8 mouse cellular contexts compared by ENCODE assay signal in genomic region chr3:135436901-135437616, GRCm38 (mm10). TPM values are rescaled to one million over a fixed set of nuclear protein-coding genes. Genes with fewer than 3 reads are reported as not detected.
DNase-seq lines count a peak whose midpoint lies in the region; ATAC-seq and TF ChIP-seq lines count a peak whose summit lies in the region.

No protein-coding gene starts in this region.

- peak overlapping the region; percentile 76 for H3K9ac ChIP-seq in heart, embryonic 11.5 days (ENCODE audit: low read depth, low read length)
- peak overlapping the region; percentile 65 for H3K9ac ChIP-seq in ES-Bruce4 (ENCODE audit: low read depth, poor library complexity, severe bottlenecking)
- peak overlapping the region; percentile 61 for H3K9ac ChIP-seq in forebrain, embryonic 12.5 days
- peak overlapping the region; percentile 97 for H3K9ac ChIP-seq in liver, embryonic 15.5 days

- DNase-seq in heart, postnatal 10 days, result no peak
- DNase-seq in adrenal gland, postnatal 14 days, result no peak
- DNase-seq in left cerebral cortex, postnatal 25 days (ENCODE audit: low spot score in 2 of 2), result no peak
- no peak for DNase-seq in kidney, postnatal 4 days

- H3K36me3 ChIP-seq in heart, embryonic 11.5 days (ENCODE audit: control insufficient read depth, insufficient read depth, low read length), result no peaks in the 10 kb centered on the region
- H3K36me3 ChIP-seq in ES-Bruce4 (ENCODE audit: control insufficient read depth, insufficient read depth, low read length, poor library complexity, severe bottlenecking), result peaks cover 19% of the 10 kb centered on the region
- H3K36me3 ChIP-seq in forebrain, embryonic 12.5 days (replicated peaks), result peaks cover 4% of the 10 kb centered on the region
- H3K36me3 ChIP-seq in liver, embryonic 15.5 days (replicated peaks), result peaks cover 17% of the 10 kb centered on the region

- H3K4me2 ChIP-seq in heart, embryonic 11.5 days, result peak overlapping the region; percentile 72
- peak overlapping the region; percentile 93 for H3K4me2 ChIP-seq in forebrain, embryonic 12.5 days
- peak overlapping the region; percentile 81 for H3K4me2 ChIP-seq in liver, embryonic 15.5 days

- H3K27me3 ChIP-seq in heart, embryonic 11.5 days (ENCODE audit: control insufficient read depth, insufficient read depth, low read length), result no peaks in the 10 kb centered on the region
- no peaks in the 10 kb centered on the region for H3K27me3 ChIP-seq in ES-Bruce4 (ENCODE audit: control insufficient read depth, insufficient read depth, low read length, poor library complexity, severe bottlenecking)
- H3K27me3 ChIP-seq in forebrain, embryonic 12.5 days, result no peaks in the 10 kb centered on the region
- H3K27me3 ChIP-seq in liver, embryonic 15.5 days, result no peaks in the 10 kb centered on the region

- H3K4me3 ChIP-seq in heart, embryonic 11.5 days (ENCODE audit: low read depth, low read length), result peak overlapping the region; percentile 95
- peak overlapping the region; percentile 90 for H3K4me3 ChIP-seq in ES-Bruce4 (ENCODE audit: low read depth, low read length)
- peak overlapping the region; percentile 97 for H3K4me3 ChIP-seq in forebrain, embryonic 12.5 days (replicated peaks)
- peak overlapping the region; percentile 87 for H3K4me3 ChIP-seq in liver, embryonic 15.5 days (replicated peaks)

- TF ChIP-seq EP300 in ES-Bruce4 (IDR thresholded peaks at IDR 0.05; ENCODE audit: insufficient read depth, low read depth, low read length), result no peak

- 52% methylated on average over 14 of the region's 14 CpGs for WGBS in heart, embryonic 11.5 days (ENCODE audit: insufficient replicate concordance)
- WGBS in forebrain, embryonic 12.5 days, result 33% methylated on average over 14 of the region's 14 CpGs
- 61% methylated on average over 14 of the region's 14 CpGs for WGBS in liver, embryonic 15.5 days (ENCODE audit: insufficient replicate concordance)

- no peak for TF ChIP-seq POLR2A in ES-Bruce4 (IDR thresholded peaks at IDR 0.05; ENCODE audit: insufficient read depth, low read length)

- H3K4me1 ChIP-seq in heart, embryonic 11.5 days (ENCODE audit: control insufficient read depth, insufficient read depth, low read length), result peaks cover 5% of the 10 kb centered on the region; the same call in 1 of the 2 replicates
- H3K4me1 ChIP-seq in ES-Bruce4 (ENCODE audit: control insufficient read depth, insufficient read depth, low read length), result no peaks in the 10 kb centered on the region
- peaks cover 21% of the 10 kb centered on the region for H3K4me1 ChIP-seq in forebrain, embryonic 12.5 days
- H3K4me1 ChIP-seq in liver, embryonic 15.5 days (replicated peaks), result peaks cover 18% of the 10 kb centered on the region

- no peak for ATAC-seq in heart, embryonic 11.5 days (replicated peaks; ENCODE audit: insufficient number of reproducible peaks, low FRiP score, low TSS enrichment)
- ATAC-seq in forebrain, embryonic 12.5 days (ENCODE audit: low FRiP score), result no peak
- no peak for ATAC-seq in liver, embryonic 15.5 days (ENCODE audit: insufficient read depth)

- H3K9me3 ChIP-seq in heart, embryonic 11.5 days (replicated peaks; ENCODE audit: control insufficient read depth, low read length), result no peaks in the 10 kb centered on the region
- H3K9me3 ChIP-seq in ES-Bruce4 (replicated peaks; ENCODE audit: control insufficient read depth, insufficient read depth, low read length, poor library complexity, severe bottlenecking), result no peaks in the 10 kb centered on the region
- H3K9me3 ChIP-seq in forebrain, embryonic 12.5 days, result no peaks in the 10 kb centered on the region
- H3K9me3 ChIP-seq in liver, embryonic 15.5 days (replicated peaks), result no peaks in the 10 kb centered on the region

- intact Hi-C loops in heart, postnatal 10 days (cut with DNase I), result loop anchor here (5.0 kb wide), 1 partner anchor 255 kb away; the partner anchor contains the start of gene Nfkb1
- intact Hi-C loops in left cerebral cortex, postnatal 25 days (cut with DNase I), result loop anchor here (5.0 kb wide), 1 partner anchor 255 kb away; the partner anchor contains the start of gene Nfkb1

- H3K27ac ChIP-seq in heart, embryonic 11.5 days (ENCODE audit: low read depth, low read length), result peak overlapping the region; percentile 100
- peak overlapping the region; percentile 89 for H3K27ac ChIP-seq in ES-Bruce4 (ENCODE audit: insufficient read depth, low read length)
- peak overlapping the region; percentile 100 for H3K27ac ChIP-seq in forebrain, embryonic 12.5 days
- peak overlapping the region; percentile 100 for H3K27ac ChIP-seq in liver, embryonic 15.5 days (replicated peaks)

- TF ChIP-seq CTCF in ES-Bruce4 (IDR thresholded peaks at IDR 0.05; ENCODE audit: low read depth, low read length), result no peak

RNA-seq across cellular contexts. Expression of gene Ube2d3, which starts 0.9 kb away (rescaled TPM):
- polyA plus RNA-seq in heart, embryonic 11.5 days (2014; fragmentation: Nextera tagmentation; extraction: Ambion mirVana), result 497 and 511 TPM in 2 replicates
- 100 to 1,000 TPM; 358 to 365 TPM for total RNA-seq in heart, postnatal 10 days (2021)
- 485 and 516 TPM in 2 replicates for polyA plus RNA-seq in ES-Bruce4 (2011; ENCODE audit: insufficient read depth, insufficient read length, low read depth, missing spikeins)
- 519 and 542 TPM in 2 replicates for polyA plus RNA-seq in forebrain, embryonic 12.5 days (2016; fragmentation: Nextera tagmentation; extraction: Ambion mirVana)
- 216 and 230 TPM in 2 replicates for polyA plus RNA-seq in liver, embryonic 15.5 days (2015; fragmentation: Nextera tagmentation; extraction: Ambion mirVana)
- total RNA-seq in adrenal gland, postnatal 14 days (2021), result 378 and 407 TPM in 2 replicates
- 100 to 1,000 TPM; 231 to 239 TPM for total RNA-seq in left cerebral cortex, postnatal 25 days (2021)

RNA-seq across cellular contexts. Expression of gene Cisd2, which starts 13.3 kb away (rescaled TPM):
- polyA plus RNA-seq in heart, embryonic 11.5 days (2014; fragmentation: Nextera tagmentation; extraction: Ambion mirVana), result 54.9 and 59.2 TPM in 2 replicates
- 10 to 100 TPM; 38.5 to 41.7 TPM for total RNA-seq in heart, postnatal 10 days (2021)
- 24.7 and 26.2 TPM in 2 replicates for polyA plus RNA-seq in ES-Bruce4 (2011; ENCODE audit: insufficient read depth, insufficient read length, low read depth, missing spikeins)
- 92.3 and 93.0 TPM in 2 replicates for polyA plus RNA-seq in forebrain, embryonic 12.5 days (2016; fragmentation: Nextera tagmentation; extraction: Ambion mirVana)
- 27.7 and 28.9 TPM in 2 replicates for polyA plus RNA-seq in liver, embryonic 15.5 days (2015; fragmentation: Nextera tagmentation; extraction: Ambion mirVana)
- 30.2 and 31.1 TPM in 2 replicates for total RNA-seq in adrenal gland, postnatal 14 days (2021)
- 10 to 100 TPM; 40.3 to 41.4 TPM for total RNA-seq in left cerebral cortex, postnatal 25 days (2021)

RNA-seq across cellular contexts. Expression of gene Manba, which starts 48.4 kb away (rescaled TPM):
- polyA plus RNA-seq in heart, embryonic 11.5 days (2014; fragmentation: Nextera tagmentation; extraction: Ambion mirVana), result 29.7 and 32.8 TPM in 2 replicates
- 10 to 100 TPM; 22.5 to 26.8 TPM for total RNA-seq in heart, postnatal 10 days (2021)
- polyA plus RNA-seq in ES-Bruce4 (2011; ENCODE audit: insufficient read depth, insufficient read length, low read depth, missing spikeins), result 114 and 122 TPM in 2 replicates
- polyA plus RNA-seq in forebrain, embryonic 12.5 days (2016; fragmentation: Nextera tagmentation; extraction: Ambion mirVana), result 3.6 and 4.6 TPM in 2 replicates
- 5.8 and 6.6 TPM in 2 replicates for polyA plus RNA-seq in liver, embryonic 15.5 days (2015; fragmentation: Nextera tagmentation; extraction: Ambion mirVana)
- total RNA-seq in adrenal gland, postnatal 14 days (2021), result 11.9 and 16.2 TPM in 2 replicates
- 1 to 10 TPM; 7.2 to 7.9 TPM for total RNA-seq in left cerebral cortex, postnatal 25 days (2021)
